Mouse (Mus musculus): Measurements from ENCODE around the gene Cog5.

DNA sequence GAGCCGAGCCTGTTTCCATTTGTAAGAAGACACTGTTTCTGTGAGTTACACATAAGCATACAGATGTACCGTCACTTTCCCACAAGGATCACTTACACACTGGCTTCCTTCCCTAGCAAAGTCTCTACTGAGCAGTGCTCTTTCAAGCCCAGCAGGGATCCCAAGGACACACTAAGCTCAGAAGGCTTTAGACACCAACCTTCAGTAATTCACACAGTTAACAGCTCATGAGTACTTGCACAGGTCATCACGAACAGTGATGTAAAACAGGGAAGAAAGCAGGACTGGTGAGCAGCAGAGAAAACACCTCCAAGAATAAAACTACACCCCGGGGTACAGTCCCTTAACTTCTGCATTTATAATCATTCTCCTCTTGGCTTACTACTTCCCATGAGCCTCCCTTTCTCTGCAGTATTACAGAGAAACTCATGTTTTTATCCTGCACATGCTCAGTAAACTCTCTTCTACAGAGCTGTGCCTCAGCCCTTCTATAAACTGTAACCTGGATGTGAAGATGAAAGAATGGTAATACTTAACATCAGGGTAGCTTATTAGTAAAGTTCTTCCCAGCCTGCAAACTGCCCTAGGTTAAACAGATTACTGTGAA is 283.8 kb downstream of the Cog5 start:
- TF ChIP-seq POLR2A (IDR thresholded peaks at IDR 0.05; ENCODE audit: borderline replicate concordance, control insufficient read depth, low read depth, low read length), result no peak
- no peak for TF ChIP-seq CTCF (IDR thresholded peaks at IDR 0.05; ENCODE audit: control insufficient read depth, insufficient read depth, low read length)

All from bone marrow, adult 2 months (tissue).